Mouse (Mus musculus) cerebellum, adult 9-11 months (tissue): ENCODE data around the gene Glyr1.

ENCODE experiments used
- DNase-seq: peaks from one replicate; pipeline ENCODE4 v3.0.0; 2022

Gene Glyr1

GRCm38 (mm10) chr16:5010371-5010935 lies 39.2 kb downstream of the Glyr1 start:
- DNase-seq: peak; percentile 21

DNA sequence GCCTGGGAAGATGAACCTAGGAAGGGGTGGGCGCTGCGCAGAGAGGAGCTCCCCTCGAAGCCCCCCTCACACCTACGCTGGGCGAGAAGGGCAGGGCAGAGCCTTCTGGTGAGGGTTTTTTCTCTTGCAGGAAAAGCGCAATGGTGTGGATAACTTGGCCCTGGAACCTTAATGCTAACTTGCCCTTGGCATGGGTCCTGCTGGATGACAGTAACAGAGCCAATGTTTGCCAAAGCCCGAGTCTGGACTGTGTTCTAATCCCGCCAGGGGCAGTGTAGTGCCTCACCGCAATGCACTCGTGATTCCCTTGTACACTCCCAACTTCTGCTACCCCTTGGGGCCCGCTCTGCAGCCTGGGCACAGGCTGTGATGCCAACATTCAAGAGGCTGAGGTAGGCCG lies 41.6 kb downstream of the Glyr1 start:
- DNase-seq: peak; percentile 20

DNA sequence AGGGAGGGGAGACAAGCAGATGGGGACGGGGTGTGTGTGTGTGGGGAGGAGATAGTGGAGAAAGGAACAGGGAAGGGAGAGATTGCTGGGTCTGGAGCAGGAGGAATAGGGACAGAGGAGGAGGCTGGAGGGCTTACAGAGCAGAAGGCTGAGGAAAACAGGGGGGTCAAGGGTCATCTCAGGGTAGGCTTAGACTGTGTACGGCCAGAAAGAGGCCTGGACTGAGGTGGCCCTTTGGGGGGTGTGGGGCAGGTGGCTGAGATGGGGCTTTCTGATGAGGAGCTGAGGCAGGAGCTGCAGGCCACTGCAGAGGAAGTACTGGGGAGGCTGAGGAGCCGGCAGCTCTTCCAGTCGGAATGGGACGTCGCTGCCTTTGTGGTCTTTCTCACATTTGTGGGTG lies 42.2 kb downstream of the Glyr1 start:
- no peak for DNase-seq

- no peak for DNase-seq
These were observed 42.6 kb downstream of the Glyr1 start, which contains the start of gene Smim22 for GRCm38 (mm10) chr16:5007067-5007466. Smim22 (plus strand) TSS chr16:5007288.

- DNase-seq: no peak
These were observed 49.1 kb downstream of the Glyr1 start for GRCm38 (mm10) chr16:5000611-5001010.

DNA sequence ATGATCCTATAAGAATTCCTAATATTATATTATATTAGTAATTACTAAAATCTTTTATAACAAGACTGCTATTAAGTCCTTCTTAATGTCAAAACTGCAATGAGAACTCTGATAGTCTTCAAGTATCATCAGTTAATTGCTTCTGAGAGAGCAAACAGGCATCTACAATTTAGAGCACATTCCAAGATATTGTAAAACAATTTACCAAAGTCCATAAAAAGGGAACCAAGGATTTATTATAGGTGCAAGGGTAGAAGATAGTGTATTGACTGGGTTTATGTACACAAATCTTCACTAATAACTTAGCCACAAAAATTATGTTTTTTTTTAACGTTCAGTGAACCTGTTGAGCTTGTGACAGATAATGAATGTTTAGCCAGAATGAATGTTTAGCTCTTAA lies 50.7 kb downstream of the Glyr1 start:
- no peak for DNase-seq

GRCm38 (mm10) chr16:4997553-4997952 lies 52.1 kb downstream of the Glyr1 start, which contains the start of gene Sept12:
Sept12 (minus strand) TSS chr16:4997852.
- no peak for DNase-seq

- no peak for DNase-seq
These were observed 56.4 kb downstream of the Glyr1 start for GRCm38 (mm10) chr16:4993276-4993675.

DNA sequence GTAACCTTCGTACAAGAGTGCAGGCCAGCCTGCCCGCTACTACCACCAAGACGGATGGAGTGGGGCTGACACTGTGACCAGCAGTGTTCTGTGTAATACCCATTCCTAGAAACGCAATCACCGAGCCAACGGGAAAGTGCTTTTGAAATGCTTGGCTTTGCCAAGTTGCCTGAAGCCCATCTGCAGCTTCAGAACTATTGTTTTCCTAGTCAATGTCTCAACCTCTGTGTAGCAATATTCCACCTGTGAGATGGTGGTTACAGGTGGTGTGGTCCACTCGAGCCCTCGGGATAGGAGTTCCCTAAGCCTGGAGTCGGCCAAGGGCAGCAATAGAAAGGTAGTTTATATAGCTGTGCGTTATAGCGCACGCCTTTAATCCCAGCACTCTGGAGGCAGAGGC lies 64.9 kb downstream of the Glyr1 start:
- no peak for DNase-seq

DNA sequence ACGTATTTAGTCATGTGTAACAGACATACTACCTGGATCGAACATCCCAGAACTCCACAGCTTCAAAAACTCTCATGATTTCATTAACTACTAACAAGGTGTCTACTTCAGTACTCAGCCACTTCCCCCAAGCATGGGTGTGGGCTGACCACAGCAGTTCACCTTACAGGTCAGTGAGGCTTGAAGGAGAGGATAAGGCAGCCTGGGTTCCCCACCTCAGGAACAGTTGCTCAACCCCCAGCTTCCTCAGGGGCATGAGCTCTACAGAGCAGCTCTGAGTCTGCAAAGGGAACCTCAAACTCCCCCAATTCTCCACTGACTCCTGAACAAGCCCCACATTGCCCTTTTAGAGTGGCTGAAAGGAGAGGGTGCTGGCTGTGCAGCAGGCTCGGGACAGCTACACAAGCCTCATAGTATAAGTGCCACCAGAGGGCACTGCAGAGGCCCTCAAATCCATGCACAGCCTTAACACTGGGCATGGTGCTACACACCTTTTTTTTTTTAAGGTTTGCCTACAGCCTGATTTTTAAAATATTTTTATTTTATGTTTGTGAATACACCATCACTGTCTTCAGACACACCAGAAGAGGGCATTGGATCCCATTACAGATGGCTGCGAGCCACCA lies 69.8 kb downstream of the Glyr1 start:
- DNase-seq: no peak

- no peak for DNase-seq
These were observed 71.2 kb downstream of the Glyr1 start for GRCm38 (mm10) chr16:4978275-4979051.

GRCm38 (mm10) chr16:4976180-4976579 lies 73.5 kb downstream of the Glyr1 start:
- DNase-seq: peak; percentile 79

DNA sequence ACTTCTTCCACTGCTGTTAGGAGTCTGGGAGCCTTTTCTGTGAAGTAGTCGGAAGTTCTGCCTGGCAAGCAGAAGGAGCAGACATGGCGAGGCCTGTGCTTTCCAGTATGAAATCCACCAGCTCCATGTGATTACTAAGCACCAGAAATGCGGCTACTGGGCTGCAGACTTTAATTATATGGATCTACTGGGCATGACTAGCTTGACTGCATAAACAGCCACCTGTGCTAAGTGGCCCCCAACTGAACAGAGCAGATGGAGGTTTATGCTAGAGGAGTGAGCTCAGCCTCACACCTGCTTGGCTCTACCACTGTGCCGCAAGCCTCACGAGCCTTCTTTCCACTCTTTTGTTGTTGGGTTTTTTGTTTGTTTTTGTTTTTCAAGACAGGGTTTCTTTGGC lies 75.1 kb downstream of the Glyr1 start:
- peak; percentile 79 for DNase-seq

GRCm38 (mm10) chr16:4971626-4972025 lies 78.0 kb downstream of the Glyr1 start:
- no peak for DNase-seq

- DNase-seq: no peak
These were observed 80.4 kb downstream of the Glyr1 start for GRCm38 (mm10) chr16:4969055-4969843.

- no peak for DNase-seq
These were observed 81.2 kb downstream of the Glyr1 start for GRCm38 (mm10) chr16:4968426-4968825.

- DNase-seq: peak; percentile 79
These were observed 84.1 kb downstream of the Glyr1 start for GRCm38 (mm10) chr16:4965392-4966129.

DNA sequence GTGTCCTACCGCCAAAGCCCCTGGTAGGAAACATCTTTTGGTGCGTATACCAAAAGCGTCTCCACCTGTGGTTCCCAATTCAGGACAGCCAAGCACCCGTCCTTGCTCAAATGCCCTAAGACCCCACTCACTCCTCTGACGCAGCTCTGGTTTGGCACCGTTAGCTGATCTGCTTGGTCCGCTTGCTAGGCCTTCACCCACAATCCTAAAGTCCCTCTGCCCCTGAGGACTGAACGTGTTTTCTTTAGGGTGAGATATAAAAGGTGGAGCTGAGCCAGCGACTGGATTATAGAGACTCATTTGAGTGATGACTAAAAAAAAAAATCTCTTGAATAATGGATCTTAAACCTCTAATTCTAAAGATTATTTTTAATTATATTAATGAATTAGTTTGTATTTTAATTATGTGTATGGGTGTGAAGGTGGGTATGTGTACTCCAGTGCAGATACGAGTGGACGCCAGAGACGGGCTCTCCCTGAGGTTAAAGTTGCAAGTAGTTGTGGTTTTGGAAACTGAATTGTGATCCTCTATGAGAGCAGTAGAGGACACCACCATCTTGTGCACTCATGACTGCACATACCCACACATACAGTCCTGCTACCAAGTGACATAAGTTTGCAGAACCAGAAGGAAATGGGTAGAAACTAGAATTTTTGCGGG lies 84.8 kb downstream of the Glyr1 start:
- no peak for DNase-seq
